Mouse (Mus musculus): ENCODE results near the gene Syngr2. TPM values are rescaled to one million over a fixed set of nuclear protein-coding genes. Genes with fewer than 3 reads are reported as not detected.

The Syngr2 gene
- polyA plus RNA-seq, 1 experiment from 2014 or later: 68.1 TPM

DNA sequence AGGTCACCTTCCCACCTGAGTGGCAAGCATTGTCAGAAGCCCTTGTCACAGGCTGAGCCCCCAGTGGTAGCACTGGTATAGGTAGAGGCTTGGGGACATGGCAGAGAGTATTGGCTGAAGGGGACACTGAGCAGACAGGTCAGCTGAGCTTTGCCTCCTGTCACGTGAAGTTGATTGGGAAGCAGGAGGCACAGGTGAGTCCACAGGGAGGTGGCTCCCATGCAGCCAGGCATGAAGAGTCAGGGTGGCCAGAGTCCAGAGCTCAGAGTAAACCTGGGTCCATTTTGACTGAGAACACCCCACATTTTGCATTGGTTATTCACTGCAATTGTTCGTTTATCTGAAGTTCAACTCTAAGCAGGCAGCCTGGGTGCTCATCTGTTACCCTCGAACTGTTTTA lies 43.4 kb downstream of the Syngr2 start:
- Histone ChIP-seq H3K27ac (no peak overlapping the region), H3K36me3 (peaks cover 63% of the 10 kb centered on the region), H3K4me1 (peaks cover 24% of the 10 kb centered on the region), H3K9me3 (no peaks in the 10 kb centered on the region), H3K4me3 (no peak overlapping the region), H3K27me3 (ENCODE audit: insufficient read depth, poor library complexity, severe bottlenecking) (no peaks in the 10 kb centered on the region)
- 89% methylated on average over 3 of the region's 3 CpGs for WGBS
- DNase-seq (ENCODE audit: low spot score): no peak

DNA sequence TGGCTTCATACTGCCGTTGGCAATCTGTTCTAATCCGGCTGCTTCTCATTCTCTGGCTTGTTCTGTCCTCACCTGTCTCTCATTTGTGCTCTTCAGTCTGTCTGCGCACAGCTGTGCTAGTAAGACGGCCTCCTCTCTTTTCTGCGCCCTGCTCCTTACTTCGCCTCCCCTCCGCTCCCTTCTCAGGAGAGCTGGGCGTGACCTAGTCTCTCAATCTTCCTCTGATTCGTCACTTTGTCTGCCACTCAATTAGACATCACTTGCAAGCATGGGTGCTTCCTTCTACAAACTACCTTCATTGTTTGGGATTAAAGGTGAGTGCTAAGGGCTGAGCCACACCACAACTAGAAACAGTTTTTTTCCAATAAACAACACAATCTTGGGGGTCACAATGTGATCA lies 44.8 kb downstream of the Syngr2 start:
- Histone ChIP-seq H3K27ac (no peak overlapping the region), H3K36me3 (peaks cover 69% of the 10 kb centered on the region), H3K4me3 (no peak overlapping the region), H3K4me1 (peaks cover 17% of the 10 kb centered on the region), H3K9me3 (no peaks in the 10 kb centered on the region), H3K27me3 (ENCODE audit: insufficient read depth, poor library complexity, severe bottlenecking) (peaks cover 13% of the 10 kb centered on the region)
- WGBS: 91% methylated on average over 9 of the region's 9 CpGs
- DNase-seq (ENCODE audit: low spot score): no peak

DNA sequence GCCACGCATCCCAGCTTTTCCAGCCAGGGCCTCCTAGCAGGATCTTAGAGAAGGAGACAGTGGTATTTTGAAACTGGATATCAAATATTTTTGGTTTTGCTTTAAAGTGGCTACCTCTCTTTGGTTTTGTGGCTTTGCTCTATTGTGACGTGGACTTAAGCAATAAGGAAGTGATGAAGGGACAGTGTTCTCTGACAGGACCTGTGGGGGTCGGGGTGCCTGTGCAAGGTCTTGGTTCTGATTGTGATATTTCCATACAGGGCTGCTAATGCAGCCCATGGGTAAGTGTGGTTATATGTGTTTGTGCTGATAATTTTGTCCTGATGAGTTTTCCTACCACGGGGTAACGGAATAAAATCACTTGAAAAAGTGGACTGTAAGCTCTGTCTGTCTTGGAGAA lies 45.9 kb downstream of the Syngr2 start:
- peaks cover 24% of the 10 kb centered on the region for H3K27me3 ChIP-seq (ENCODE audit: insufficient read depth, poor library complexity, severe bottlenecking)
- 95% methylated on average over 5 of the region's 5 CpGs for WGBS
- H3K36me3 ChIP-seq: peaks cover 69% of the 10 kb centered on the region
- peaks cover 9% of the 10 kb centered on the region for H3K4me1 ChIP-seq
- no peak overlapping the region for H3K27ac ChIP-seq
- no peak overlapping the region for H3K4me3 ChIP-seq
- H3K9me3 ChIP-seq: no peaks in the 10 kb centered on the region
- no peak for DNase-seq (ENCODE audit: low spot score)

DNA sequence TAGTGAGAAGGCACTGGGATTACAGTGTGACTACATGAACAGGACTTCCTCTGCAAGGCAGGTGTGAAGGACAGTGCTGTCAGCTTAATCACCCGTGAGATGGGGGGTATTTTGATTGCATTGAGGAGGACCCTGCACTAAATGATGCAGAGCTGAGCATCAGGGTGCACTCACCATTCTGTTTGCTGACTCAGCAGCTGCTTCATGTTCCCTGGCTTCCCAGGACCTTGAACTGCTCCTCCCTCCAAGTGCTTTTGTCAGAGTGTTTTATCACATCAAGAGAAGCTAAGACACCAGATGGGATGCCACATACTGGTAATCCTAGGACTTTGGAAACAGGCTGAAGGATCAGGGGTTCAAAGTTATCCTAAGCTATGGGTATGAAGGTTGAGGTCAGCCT lies 46.5 kb downstream of the Syngr2 start:
- no peak overlapping the region for H3K27ac ChIP-seq
- H3K4me1 ChIP-seq: peaks cover 13% of the 10 kb centered on the region
- H3K9me3 ChIP-seq: no peaks in the 10 kb centered on the region
- H3K36me3 ChIP-seq: peaks cover 67% of the 10 kb centered on the region
- H3K27me3 ChIP-seq (ENCODE audit: insufficient read depth, poor library complexity, severe bottlenecking): peaks cover 30% of the 10 kb centered on the region
- 86% methylated on average over 1 of the region's 1 CpGs for WGBS
- no peak for DNase-seq (ENCODE audit: low spot score)
- no peak overlapping the region for H3K4me3 ChIP-seq

DNA sequence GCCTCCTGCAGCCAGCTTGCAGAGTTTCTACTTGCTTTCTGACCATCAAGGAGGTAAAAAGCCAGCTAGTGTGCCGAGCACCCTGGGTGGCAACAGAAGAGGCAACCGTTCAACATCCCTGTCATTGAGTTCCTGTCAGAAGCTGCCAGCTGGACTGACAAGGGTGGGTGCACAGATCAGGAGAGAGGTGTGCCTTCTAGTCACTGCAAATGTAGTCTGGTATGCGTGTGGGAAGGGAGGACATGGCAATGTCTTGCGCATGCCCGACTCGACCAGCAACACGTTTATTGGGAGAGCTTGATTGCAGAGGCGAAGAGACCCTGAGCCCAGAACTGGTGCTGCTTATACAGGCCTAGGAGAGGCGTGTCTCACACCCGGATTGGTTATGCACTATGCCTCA lies 48.0 kb downstream of the Syngr2 start:
- H3K36me3 ChIP-seq: peaks cover 55% of the 10 kb centered on the region
- H3K4me3 ChIP-seq: no peak overlapping the region
- H3K27me3 ChIP-seq (ENCODE audit: insufficient read depth, poor library complexity, severe bottlenecking): peaks cover 45% of the 10 kb centered on the region
- no peaks in the 10 kb centered on the region for H3K9me3 ChIP-seq
- peaks cover 17% of the 10 kb centered on the region for H3K4me1 ChIP-seq
- H3K27ac ChIP-seq: no peak overlapping the region
- WGBS: 96% methylated on average over 10 of the region's 10 CpGs
- no peak for DNase-seq (ENCODE audit: low spot score)

DNA sequence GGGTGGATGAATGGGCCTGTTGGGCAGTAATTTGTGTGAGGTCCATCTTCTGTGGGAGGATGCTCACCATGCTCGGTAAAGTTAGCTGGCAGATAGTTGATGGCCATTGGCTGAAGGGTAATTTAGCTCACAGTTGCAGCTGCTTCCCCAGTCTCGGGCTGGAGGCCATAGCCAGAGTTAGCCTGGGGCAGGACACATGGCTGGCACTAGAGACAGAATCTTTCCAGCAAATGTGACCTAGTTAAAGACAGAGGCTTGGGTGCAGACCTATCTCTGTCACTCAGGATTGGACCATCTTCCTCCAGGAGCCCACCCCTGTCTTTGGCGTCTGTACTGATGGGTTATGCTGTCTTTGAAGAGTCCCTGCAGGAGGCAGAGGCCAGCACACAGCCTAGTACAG lies 48.9 kb downstream of the Syngr2 start:
- 60% methylated on average over 3 of the region's 3 CpGs for WGBS
- Histone ChIP-seq H3K36me3 (peaks cover 46% of the 10 kb centered on the region), H3K4me3 (no peak overlapping the region), H3K27ac (no peak overlapping the region), H3K27me3 (ENCODE audit: insufficient read depth, poor library complexity, severe bottlenecking) (peaks cover 54% of the 10 kb centered on the region), H3K9me3 (no peaks in the 10 kb centered on the region), H3K4me1 (peaks cover 17% of the 10 kb centered on the region)
- DNase-seq (ENCODE audit: low spot score): no peak

DNA sequence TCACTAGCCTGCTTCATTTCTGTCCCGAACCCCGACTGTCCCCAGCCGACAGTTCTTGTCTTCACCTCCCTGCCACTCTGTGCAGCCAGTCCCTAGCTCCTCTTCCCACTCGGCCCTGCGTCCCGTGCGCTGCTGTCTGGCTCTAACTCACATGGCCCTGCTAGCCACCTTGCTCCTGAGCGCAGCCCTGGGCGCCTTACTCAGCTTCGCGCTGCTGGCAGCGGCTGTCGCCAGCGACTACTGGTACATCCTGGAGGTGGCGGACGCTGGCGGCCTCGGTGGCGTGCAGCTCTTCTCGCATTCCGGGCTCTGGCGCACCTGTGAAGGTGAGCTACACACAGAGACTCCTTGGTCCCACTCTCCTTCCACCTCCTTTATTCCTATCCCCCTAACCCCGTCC lies 51.1 kb downstream of the Syngr2 start, which contains the start of gene Tmem235:
Tmem235 (plus strand) TSS at position 152 of the 400 bp plus-strand sequence.
- peak within 1 kb of the TSS; percentile 22; the same call in 1 of the 2 replicates for H3K27ac ChIP-seq
- H3K9me3 ChIP-seq: no peaks in the 10 kb centered on the region
- H3K27me3 ChIP-seq (ENCODE audit: insufficient read depth, poor library complexity, severe bottlenecking): peaks cover 76% of the 10 kb centered on the region
- WGBS: 3% methylated on average over 23 of the region's 23 CpGs
- H3K36me3 ChIP-seq: peaks cover 27% of the 10 kb centered on the region
- peaks cover 23% of the 10 kb centered on the region for H3K4me1 ChIP-seq
- peak within 1 kb of the TSS; percentile 45 for H3K4me3 ChIP-seq
- no peak for DNase-seq (ENCODE audit: low spot score)

DNA sequence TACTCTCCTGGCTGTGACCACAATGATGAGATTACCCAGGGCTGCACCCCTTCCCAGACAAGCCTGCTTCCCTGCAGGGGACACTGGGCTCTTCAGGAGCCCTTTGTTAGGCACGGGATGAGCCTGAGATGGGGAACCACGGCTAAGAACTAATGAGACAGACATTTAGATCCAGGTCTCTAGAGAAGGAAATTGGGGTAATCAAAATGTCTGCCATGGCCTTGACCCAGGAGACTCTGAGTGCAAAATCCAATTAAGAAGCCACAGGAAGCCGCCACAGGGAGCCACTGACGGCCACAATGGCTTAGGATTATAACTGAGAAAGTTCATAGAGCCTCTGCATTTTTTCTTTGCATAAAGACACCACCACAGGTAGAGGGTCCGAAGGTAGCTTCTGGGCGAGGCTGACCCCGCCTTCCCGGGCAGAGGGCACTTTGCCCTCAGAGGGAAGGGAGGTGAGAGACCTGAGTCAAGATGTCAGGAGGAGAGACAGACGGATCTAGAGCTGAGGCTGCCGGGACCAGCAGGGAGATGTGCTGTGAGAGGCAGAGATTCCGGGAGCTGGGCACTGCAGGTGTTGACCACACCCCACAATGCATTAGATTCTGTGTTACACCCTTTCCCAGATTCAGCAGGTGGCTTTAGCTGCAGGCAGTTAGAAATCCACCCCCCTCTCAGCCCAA lies 53.8 kb downstream of the Syngr2 start:
- peaks cover 25% of the 10 kb centered on the region for H3K4me1 ChIP-seq
- H3K36me3 ChIP-seq: 0 out of 2 replicates have a peak, but pooled peaks cover 3% of the 10 kb centered on the region
- H3K9me3 ChIP-seq: no peaks in the 10 kb centered on the region
- no peak for DNase-seq (ENCODE audit: low spot score)
- H3K27ac ChIP-seq: 0 out of 2 replicates have a peak overlapping the region, but pooled peaks have one; percentile 64
- WGBS: 35% methylated on average over 11 of the region's 11 CpGs
- peaks cover 84% of the 10 kb centered on the region for H3K27me3 ChIP-seq (ENCODE audit: insufficient read depth, poor library complexity, severe bottlenecking)
- no peak overlapping the region for H3K4me3 ChIP-seq

Other genes starting within 250 kb of the Syngr2 start
- 6.1 and 7.4 TPM in 2 replicates for gene Tnrc6c, start 155.4 kb upstream of the Syngr2 start, polyA plus RNA-seq (2016; fragmentation: Nextera tagmentation; extraction: Ambion mirVana)
- 3.7 and 3.9 TPM in 2 replicates for gene Tmc8, start 27.6 kb upstream of the Syngr2 start, polyA plus RNA-seq (2016; fragmentation: Nextera tagmentation; extraction: Ambion mirVana)
- gene Tmc6, start 27.5 kb upstream of the Syngr2 start, polyA plus RNA-seq (2016; fragmentation: Nextera tagmentation; extraction: Ambion mirVana): 30.6 and 33.3 TPM in 2 replicates
- gene 6030468B19Rik, start 12.0 kb upstream of the Syngr2 start, polyA plus RNA-seq (2016; fragmentation: Nextera tagmentation; extraction: Ambion mirVana): 4.3 and 4.8 TPM in 2 replicates
- 1.1 TPM in 2 replicates for gene Gm20708, start within 50 bp of the Syngr2 start, polyA plus RNA-seq (2016; fragmentation: Nextera tagmentation; extraction: Ambion mirVana)
- gene Afmid, start 16.3 kb downstream of the Syngr2 start, polyA plus RNA-seq (2016; fragmentation: Nextera tagmentation; extraction: Ambion mirVana): 8.8 and 13.5 TPM in 2 replicates
- 124 and 134 TPM in 2 replicates for gene Tk1, start 16.4 kb downstream of the Syngr2 start, polyA plus RNA-seq (2016; fragmentation: Nextera tagmentation; extraction: Ambion mirVana)
- gene Birc5, start 39.6 kb downstream of the Syngr2 start, polyA plus RNA-seq (2016; fragmentation: Nextera tagmentation; extraction: Ambion mirVana): 275 and 334 TPM in 2 replicates
- gene Tmem235, start 51.1 kb downstream of the Syngr2 start, polyA plus RNA-seq (2016; fragmentation: Nextera tagmentation; extraction: Ambion mirVana): not detected in 2 replicates
- gene Tha1, start 63.8 kb downstream of the Syngr2 start, polyA plus RNA-seq (2016; fragmentation: Nextera tagmentation; extraction: Ambion mirVana): 4.0 and 4.3 TPM in 2 replicates
- 6.9 and 10.6 TPM in 2 replicates for gene Socs3, start 160.4 kb downstream of the Syngr2 start, polyA plus RNA-seq (2016; fragmentation: Nextera tagmentation; extraction: Ambion mirVana)
- gene Pgs1, start 176.6 kb downstream of the Syngr2 start, polyA plus RNA-seq (2016; fragmentation: Nextera tagmentation; extraction: Ambion mirVana): 34.0 and 38.5 TPM in 2 replicates

Measured in heart, embryonic 10.5 days (tissue).